Mouse (Mus musculus): ENCODE results near the gene Oxsr1. TPM values are rescaled to one million over a fixed set of nuclear protein-coding genes. Genes with fewer than 3 reads are reported as not detected.

The Oxsr1 gene
- total and polyA plus RNA-seq, 3 experiments = 17.4 to 51.7 (median 45.6) TPM

DNA sequence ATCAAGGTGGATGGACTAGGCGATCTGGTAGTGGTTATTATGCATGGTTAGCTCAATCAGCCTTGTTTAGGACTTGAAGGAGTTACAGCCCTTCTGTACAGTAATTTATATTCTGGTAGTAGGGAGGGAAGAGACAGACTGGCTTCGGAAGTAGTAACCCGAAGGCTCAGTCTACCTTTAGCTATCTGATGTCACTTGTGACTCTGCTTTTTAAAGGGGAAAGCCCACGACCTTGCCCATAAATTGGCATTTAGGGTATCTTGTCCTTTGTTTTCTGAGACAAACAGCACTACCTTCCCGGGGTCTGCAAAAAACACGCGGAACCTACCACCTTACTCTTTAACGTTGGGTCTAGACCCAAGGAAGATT lies 18.0 kb upstream of the Oxsr1 start:
- H3K27me3 ChIP-seq (ENCODE audit: control insufficient read depth, insufficient read depth, low read length) = no peaks in the 10 kb centered on the region
- H3K79me2 ChIP-seq (replicated peaks; ENCODE audit: control insufficient read depth, insufficient read depth, low read length) = no peaks in the 10 kb centered on the region
- H3K4me1 ChIP-seq (ENCODE audit: control insufficient read depth, insufficient read depth, low read length) = peaks cover 6% of the 10 kb centered on the region
- intact Hi-C loops (cut with DNase I) = loop anchor here (2.0 to 10.0 kb wide), 3 partner anchors 17 to 235 kb away; partner anchors contain the start of genes Acvr2b, Dlec1 and Oxsr1
- H3K36me3 ChIP-seq (ENCODE audit: control insufficient read depth, insufficient read depth, low read length) = no peaks in the 10 kb centered on the region
- H3K27ac ChIP-seq = peak overlapping the region; percentile 95
- TF ChIP-seq EP300 (IDR thresholded peaks at IDR 0.05; ENCODE audit: insufficient read depth, low read depth, low read length) (no peak), CTCF (IDR thresholded peaks at IDR 0.05) (no peak), POLR2A (IDR thresholded peaks at IDR 0.05; ENCODE audit: insufficient read depth, low read depth, low read length) (no peak; the same call in 1 of the 2 replicates)
- WGBS = 3% methylated on average over 8 of the region's 8 CpGs
- H3K4me3 ChIP-seq = peak overlapping the region; percentile 89
- DNase-seq = no peak
- peak overlapping the region; percentile 88 for H3K9ac ChIP-seq (ENCODE audit: low read depth, low read length)

DNA sequence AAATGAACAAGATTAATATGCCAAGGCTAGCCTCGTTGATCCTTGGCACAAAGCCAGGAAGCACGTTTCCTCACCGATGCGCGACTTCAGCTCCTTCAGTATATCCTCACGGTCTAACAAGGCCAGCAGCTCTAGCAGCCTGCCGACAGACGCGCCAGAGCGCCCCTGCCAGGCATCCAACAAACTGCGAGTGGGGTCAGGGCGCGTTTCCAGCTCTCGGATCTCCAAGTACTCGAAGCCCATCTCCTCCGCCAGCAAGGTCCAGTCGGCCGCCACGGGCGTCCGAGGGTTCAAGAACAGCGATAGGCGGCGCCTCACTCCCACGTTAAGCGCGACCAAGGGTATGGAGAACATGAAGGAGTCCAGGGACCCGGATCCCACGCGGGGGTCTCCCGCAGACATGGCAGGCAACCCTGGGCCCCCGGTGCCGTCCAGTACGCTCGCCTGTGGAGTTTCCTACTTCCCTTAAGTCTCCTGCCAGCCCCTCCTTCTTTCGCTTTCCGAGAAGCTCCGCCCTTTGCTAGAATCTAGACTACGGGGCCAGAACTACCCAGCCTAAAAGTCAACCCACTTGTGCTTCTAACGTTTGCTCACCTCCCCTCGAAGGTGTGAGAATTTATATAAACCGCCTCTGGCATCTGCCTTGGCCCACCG lies 17.5 kb upstream of the Oxsr1 start, which contains the start of gene Acaa1a:
Acaa1a (plus strand) TSS at position 119 of the 654 bp plus-strand sequence.
- peak; percentile 84 to 87 for DNase-seq
- no peaks in the 10 kb centered on the region for H3K79me2 ChIP-seq (replicated peaks; ENCODE audit: control insufficient read depth, insufficient read depth, low read length)
- H3K27me3 ChIP-seq (ENCODE audit: control insufficient read depth, insufficient read depth, low read length) = no peaks in the 10 kb centered on the region
- H3K27ac ChIP-seq = peak within 1 kb of the TSS; percentile 95
- peaks cover 6% of the 10 kb centered on the region for H3K4me1 ChIP-seq (ENCODE audit: control insufficient read depth, insufficient read depth, low read length)
- under 1% methylated on average over 43 of the region's 43 CpGs for WGBS
- intact Hi-C loops (cut with DNase I) = loop anchor here (2.0 to 10.0 kb wide), 3 partner anchors 17 to 235 kb away; partner anchors contain the start of genes Acvr2b, Dlec1 and Oxsr1
- TF ChIP-seq EP300 (IDR thresholded peaks at IDR 0.05; ENCODE audit: insufficient read depth, low read depth, low read length) = no peak
- peak; percentile 43 for TF ChIP-seq CTCF (IDR thresholded peaks at IDR 0.05)
- peak; percentile 75 for TF ChIP-seq POLR2A (IDR thresholded peaks at IDR 0.05; ENCODE audit: insufficient read depth, low read depth, low read length)
- peak within 1 kb of the TSS; percentile 88 for H3K9ac ChIP-seq (ENCODE audit: low read depth, low read length)
- H3K36me3 ChIP-seq (ENCODE audit: control insufficient read depth, insufficient read depth, low read length) = no peaks in the 10 kb centered on the region
- peak within 1 kb of the TSS; percentile 89 for H3K4me3 ChIP-seq

DNA sequence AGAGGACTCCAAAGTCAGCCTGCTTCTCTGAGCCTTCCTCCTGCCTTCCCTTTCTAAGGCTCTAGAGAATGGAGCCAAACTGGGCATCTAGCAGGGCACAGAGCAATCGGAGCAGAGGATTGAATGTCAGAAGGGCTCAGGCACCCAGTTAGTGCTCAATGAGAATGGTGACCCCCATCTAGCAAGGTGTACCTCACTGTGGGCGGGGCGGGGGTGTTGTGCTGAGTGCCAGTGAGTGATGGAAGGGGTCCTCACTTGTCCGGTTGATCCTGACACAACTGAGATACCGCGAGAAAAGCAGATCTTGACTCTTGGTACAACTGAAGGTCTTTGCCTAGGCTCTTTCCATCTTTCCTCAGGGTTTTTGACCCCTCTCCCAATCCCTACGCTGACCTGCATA lies 16.9 kb upstream of the Oxsr1 start:
- no peaks in the 10 kb centered on the region for H3K27me3 ChIP-seq (ENCODE audit: control insufficient read depth, insufficient read depth, low read length)
- DNase-seq = no peak
- TF ChIP-seq CTCF (IDR thresholded peaks at IDR 0.05) (no peak), POLR2A (IDR thresholded peaks at IDR 0.05; ENCODE audit: insufficient read depth, low read depth, low read length) (no peak), EP300 (IDR thresholded peaks at IDR 0.05; ENCODE audit: insufficient read depth, low read depth, low read length) (no peak)
- peak overlapping the region; percentile 88 for H3K9ac ChIP-seq (ENCODE audit: low read depth, low read length)
- intact Hi-C loops (cut with DNase I) = no loop called here
- WGBS = 48% methylated on average over 7 of the region's 7 CpGs
- H3K36me3 ChIP-seq (ENCODE audit: control insufficient read depth, insufficient read depth, low read length) = no peaks in the 10 kb centered on the region
- peaks cover 12% of the 10 kb centered on the region for H3K4me1 ChIP-seq (ENCODE audit: control insufficient read depth, insufficient read depth, low read length)
- no peaks in the 10 kb centered on the region for H3K79me2 ChIP-seq (replicated peaks; ENCODE audit: control insufficient read depth, insufficient read depth, low read length)
- peak overlapping the region; percentile 89 for H3K4me3 ChIP-seq
- H3K27ac ChIP-seq = peak overlapping the region; percentile 95

- Histone ChIP-seq H3K4me3 (no peak overlapping the region), H3K36me3 (ENCODE audit: control insufficient read depth, insufficient read depth, low read length) (no peaks in the 10 kb centered on the region), H3K79me2 (replicated peaks; ENCODE audit: control insufficient read depth, insufficient read depth, low read length) (no peaks in the 10 kb centered on the region), H3K27me3 (ENCODE audit: control insufficient read depth, insufficient read depth, low read length) (no peaks in the 10 kb centered on the region), H3K9ac (ENCODE audit: low read depth, low read length) (no peak overlapping the region), H3K4me1 (ENCODE audit: control insufficient read depth, insufficient read depth, low read length) (peaks cover 15% of the 10 kb centered on the region), H3K27ac (no peak overlapping the region)
- intact Hi-C loops (cut with DNase I) = no loop called here
- TF ChIP-seq CTCF (IDR thresholded peaks at IDR 0.05) (no peak), POLR2A (IDR thresholded peaks at IDR 0.05; ENCODE audit: insufficient read depth, low read depth, low read length) (no peak), EP300 (IDR thresholded peaks at IDR 0.05; ENCODE audit: insufficient read depth, low read depth, low read length) (no peak)
- WGBS = 84% methylated on average over 3 of the region's 3 CpGs
- DNase-seq = no peak
These were observed 16.1 kb upstream of the Oxsr1 start for GRCm38 (mm10) chr9:119338350-119338749.

- 91% methylated on average over 14 of the region's 14 CpGs for WGBS
- H3K9ac ChIP-seq (ENCODE audit: low read depth, low read length) = no peak overlapping the region
These were observed 15.6 kb upstream of the Oxsr1 start for GRCm38 (mm10) chr9:119337842-119338241.

DNA sequence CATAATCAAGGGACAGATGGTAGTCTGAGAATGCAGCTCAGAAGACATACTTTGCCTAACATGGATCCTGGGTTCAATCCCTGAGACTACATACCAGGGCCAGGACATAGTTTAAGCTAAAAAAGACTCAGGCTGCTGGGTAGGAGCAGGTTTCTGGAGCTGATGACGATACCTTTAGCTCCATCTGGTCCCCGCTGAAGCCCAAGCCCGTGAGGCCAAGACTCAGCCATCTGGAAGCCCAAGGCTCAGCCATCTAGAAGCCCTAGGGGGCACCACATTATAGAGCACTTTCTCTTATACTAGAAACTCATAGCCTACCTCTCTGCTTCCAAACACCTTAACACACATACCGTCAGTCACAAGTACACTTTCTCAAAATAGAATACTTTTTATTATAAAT lies 13.3 kb upstream of the Oxsr1 start:
- no peaks in the 10 kb centered on the region for H3K36me3 ChIP-seq (ENCODE audit: control insufficient read depth, insufficient read depth, low read length)
- no peak overlapping the region for H3K4me3 ChIP-seq
- TF ChIP-seq POLR2A (IDR thresholded peaks at IDR 0.05; ENCODE audit: insufficient read depth, low read depth, low read length) = no peak
- no peak for TF ChIP-seq EP300 (IDR thresholded peaks at IDR 0.05; ENCODE audit: insufficient read depth, low read depth, low read length)
- no peak for TF ChIP-seq CTCF (IDR thresholded peaks at IDR 0.05)
- WGBS = 84% methylated on average over 4 of the region's 4 CpGs
- intact Hi-C loops (cut with DNase I) = no loop called here
- H3K4me1 ChIP-seq (ENCODE audit: control insufficient read depth, insufficient read depth, low read length) = peaks cover 11% of the 10 kb centered on the region
- no peak overlapping the region for H3K27ac ChIP-seq
- H3K27me3 ChIP-seq (ENCODE audit: control insufficient read depth, insufficient read depth, low read length) = no peaks in the 10 kb centered on the region
- H3K79me2 ChIP-seq (replicated peaks; ENCODE audit: control insufficient read depth, insufficient read depth, low read length) = no peaks in the 10 kb centered on the region
- H3K9ac ChIP-seq (ENCODE audit: low read depth, low read length) = no peak overlapping the region
- DNase-seq = no peak

More at GRCm38 (mm10) chr9:119337842-119338241, 15.6 kb upstream of the Oxsr1 start:
- no peak for DNase-seq
- H3K79me2 ChIP-seq (replicated peaks; ENCODE audit: control insufficient read depth, insufficient read depth, low read length) = no peaks in the 10 kb centered on the region
- intact Hi-C loops (cut with DNase I) = no loop called here
- no peak overlapping the region for H3K4me3 ChIP-seq
- no peak overlapping the region for H3K27ac ChIP-seq
- no peaks in the 10 kb centered on the region for H3K27me3 ChIP-seq (ENCODE audit: control insufficient read depth, insufficient read depth, low read length)
- no peak for TF ChIP-seq EP300 (IDR thresholded peaks at IDR 0.05; ENCODE audit: insufficient read depth, low read depth, low read length)
- TF ChIP-seq POLR2A (IDR thresholded peaks at IDR 0.05; ENCODE audit: insufficient read depth, low read depth, low read length) = no peak
- H3K36me3 ChIP-seq (ENCODE audit: control insufficient read depth, insufficient read depth, low read length) = no peaks in the 10 kb centered on the region
- H3K4me1 ChIP-seq (ENCODE audit: control insufficient read depth, insufficient read depth, low read length) = peaks cover 15% of the 10 kb centered on the region
